Mouse (Mus musculus) thymus, postnatal 36 days (tissue): Measurements from ENCODE around the gene Grik4.

Experiments
- DNase-seq, 2 experiments: peaks; one replicate each; pipeline ENCODE4 v3.0.0; 2022; ENCODE audit warnings: mixed read lengths in 2 of 2

Grik4 gene

DNA sequence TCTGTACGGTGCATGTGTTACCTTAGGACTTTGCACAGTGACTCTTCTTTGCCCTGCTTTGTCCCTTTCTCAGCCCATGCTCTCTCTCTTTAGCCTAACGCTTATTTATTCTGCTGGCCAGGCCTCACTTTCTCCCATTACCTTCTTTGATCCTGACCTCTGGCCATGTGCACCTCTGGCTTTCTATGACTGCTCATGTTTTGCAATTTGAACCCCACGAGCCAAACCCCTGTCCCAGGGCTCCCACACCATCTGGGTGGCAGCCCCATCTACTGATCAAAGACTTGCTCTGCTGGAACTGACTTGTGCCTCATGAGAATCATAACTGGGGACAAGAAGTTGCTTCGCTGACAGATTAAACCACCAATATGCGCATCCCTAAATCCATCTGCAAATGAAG, 294.4 kb downstream of the Grik4 start:
- no peak for DNase-seq

DNA sequence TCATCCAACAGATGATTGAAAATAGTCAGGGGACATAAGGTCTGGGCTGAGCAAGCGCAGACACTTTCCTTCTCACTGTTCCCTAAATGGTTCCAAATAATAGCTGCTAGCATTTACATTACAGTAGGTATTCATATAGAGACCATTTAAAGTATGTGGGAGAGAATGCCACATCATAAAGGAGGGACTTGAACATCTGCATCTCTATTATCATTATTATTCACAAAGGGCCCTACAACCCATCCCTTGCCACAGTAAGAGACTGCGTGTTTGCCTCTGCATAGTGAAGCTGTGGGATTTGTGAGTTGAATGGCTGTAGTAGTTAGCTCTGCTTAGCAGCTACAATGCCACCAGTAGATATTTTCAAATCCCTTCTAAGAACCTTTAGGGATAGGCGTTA, 296.2 kb downstream of the Grik4 start:
- no peak for DNase-seq

DNA sequence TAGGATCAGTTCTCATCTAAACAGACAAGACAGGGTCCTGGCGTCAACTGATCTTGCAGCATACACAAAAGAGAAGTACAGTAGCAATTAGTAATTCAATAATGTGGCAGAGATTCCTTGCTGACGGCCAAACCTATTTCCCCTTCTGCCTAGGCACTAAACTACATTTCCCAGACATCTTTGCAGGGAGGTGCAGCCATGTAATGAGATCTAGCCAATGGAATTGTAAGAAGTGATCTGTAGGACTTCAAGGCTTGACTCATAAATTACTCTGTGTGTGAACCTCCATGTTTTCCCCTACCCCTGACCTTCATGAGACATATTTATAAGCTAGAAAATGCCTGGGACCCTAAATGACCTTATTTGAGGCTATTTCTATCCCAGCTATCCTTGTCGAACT, 296.7 kb downstream of the Grik4 start:
- DNase-seq: no peak

- DNase-seq: no peak
Measured at GRCm38 (mm10) chr9:42646821-42647220, 297.5 kb downstream of the Grik4 start.

DNA sequence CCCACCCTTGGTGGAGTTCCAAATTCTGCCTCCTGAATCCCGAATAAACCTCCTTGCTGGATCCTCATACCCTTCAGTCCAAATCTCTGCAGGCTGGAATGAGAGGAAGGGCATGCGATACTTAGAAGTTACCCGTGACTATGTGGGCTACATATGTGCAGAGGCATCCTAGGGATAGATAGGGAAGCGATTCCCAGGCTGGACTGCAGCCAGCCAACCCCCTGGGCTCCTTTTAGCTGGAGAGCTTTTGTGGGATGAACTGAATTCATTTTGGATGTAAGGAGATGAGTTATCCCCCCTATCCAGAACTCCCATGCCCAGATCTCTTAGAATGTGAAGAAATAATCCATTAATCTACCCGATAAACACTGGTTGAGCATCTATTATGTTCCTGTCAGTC, 299.1 kb downstream of the Grik4 start:
- no peak for DNase-seq

GRCm38 (mm10) chr9:42642821-42643220, 301.5 kb downstream of the Grik4 start:
- no peak for DNase-seq

DNA sequence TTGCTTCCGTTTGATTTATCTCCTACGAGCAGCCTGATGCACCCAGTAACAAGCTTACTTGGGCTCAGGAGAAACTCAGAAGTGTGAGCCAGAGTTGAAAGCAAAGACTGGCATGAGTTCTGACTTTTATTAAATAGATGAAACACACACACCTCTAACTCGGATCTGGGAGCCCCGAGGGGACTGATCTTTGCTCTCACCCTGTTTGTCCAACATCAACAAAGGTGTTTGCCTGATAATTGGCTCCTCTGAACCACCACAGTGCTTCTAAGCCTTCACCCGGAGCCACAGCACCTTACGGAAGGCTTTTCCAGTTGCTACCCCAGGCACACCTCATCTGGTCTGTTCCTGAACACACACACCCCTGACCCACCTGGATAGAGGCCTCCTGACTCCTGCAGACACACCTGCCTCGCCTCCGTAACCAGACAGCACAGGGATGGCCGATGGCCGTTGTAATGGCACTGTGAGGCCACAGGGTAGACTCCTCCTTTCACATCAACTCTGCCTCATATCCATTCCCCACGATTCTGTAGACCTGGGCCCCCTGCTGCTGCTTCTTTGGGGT, 302.7 kb downstream of the Grik4 start:
- DNase-seq: no peak

GRCm38 (mm10) chr9:42636446-42636845, 307.8 kb downstream of the Grik4 start:
- DNase-seq: no peak

GRCm38 (mm10) chr9:42631479-42631878, 312.8 kb downstream of the Grik4 start:
- DNase-seq: no peak

GRCm38 (mm10) chr9:42627634-42628033, 316.7 kb downstream of the Grik4 start:
- peak; percentile 5 to 10 for DNase-seq

GRCm38 (mm10) chr9:42627146-42627545, 317.1 kb downstream of the Grik4 start:
- DNase-seq: no peak

DNA sequence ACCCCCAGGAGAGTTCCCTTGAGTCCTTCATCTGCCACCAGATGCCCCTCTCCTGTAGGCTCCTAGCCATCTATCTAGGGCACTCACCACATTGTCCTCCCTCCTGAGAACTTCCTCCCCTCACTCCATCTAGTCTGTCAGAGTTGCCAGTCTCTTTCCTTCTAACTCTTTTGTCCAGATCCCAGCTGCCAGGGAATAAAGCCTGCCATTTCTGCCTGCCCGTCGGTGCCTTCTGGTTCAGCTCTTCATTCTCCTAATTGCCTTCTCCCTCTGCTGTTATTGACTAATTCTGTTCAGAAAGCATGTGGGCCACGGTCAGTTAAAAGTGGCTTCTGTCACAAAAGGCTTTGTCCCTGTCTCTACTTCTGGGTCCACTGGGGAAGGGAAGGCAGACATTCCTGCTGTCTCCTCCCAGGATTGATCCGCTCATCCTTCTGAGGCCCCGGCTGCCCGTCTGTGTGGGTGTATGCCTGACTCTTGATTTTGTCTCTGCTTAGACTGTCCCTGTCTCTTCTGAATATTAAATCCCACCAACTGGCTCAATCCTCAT, 318.0 kb downstream of the Grik4 start:
- DNase-seq: no peak

DNA sequence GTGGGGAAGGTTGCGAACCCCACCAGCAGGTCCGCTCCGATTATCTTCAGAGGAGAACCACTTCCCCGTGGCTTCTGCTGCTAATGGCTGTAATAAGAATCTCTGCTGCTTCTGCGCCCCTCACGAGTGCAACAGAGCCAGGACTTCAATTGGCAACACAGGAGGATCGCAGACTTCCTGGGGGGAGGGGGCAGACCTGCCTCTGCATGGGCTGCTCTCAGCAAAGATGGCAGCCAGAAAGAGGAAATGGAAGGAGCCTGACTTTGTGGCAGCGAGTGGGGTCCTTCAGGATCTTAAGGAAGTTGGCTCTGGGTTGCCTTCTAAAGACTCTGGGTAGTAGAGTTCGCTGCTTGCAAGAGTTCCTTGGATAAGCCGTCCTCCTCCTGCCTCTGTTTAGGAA, 329.9 kb downstream of the Grik4 start:
- peak; percentile 15 to 26 for DNase-seq

- no peak for DNase-seq
Measured at GRCm38 (mm10) chr9:42613827-42614226, 330.5 kb downstream of the Grik4 start.

- DNase-seq: no peak
Measured at GRCm38 (mm10) chr9:42612482-42612991, 331.8 kb downstream of the Grik4 start.

- no peak for DNase-seq
Measured at GRCm38 (mm10) chr9:42601445-42601844, 342.8 kb downstream of the Grik4 start.

- no peak for DNase-seq
Measured at GRCm38 (mm10) chr9:42597525-42597924, 346.8 kb downstream of the Grik4 start.

DNA sequence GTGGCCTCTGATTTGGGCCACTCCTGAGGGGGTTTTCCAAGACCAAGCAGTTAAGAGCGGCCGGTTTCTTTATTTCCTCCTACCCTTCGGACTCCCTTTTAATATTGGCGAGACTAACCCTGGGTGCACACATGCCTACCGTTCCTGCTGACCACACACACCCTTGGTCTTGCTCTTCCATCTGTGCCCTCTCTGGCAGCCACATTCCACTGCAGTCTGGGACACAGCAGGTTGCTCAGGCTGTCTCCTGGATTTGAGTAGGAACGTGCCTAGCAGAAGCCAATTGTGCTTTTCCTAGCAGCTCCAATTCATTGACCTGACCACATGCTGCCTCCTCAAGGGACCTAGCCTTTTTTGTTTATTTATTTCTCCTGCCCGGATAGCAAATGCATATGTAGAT, 365.8 kb downstream of the Grik4 start:
- DNase-seq: no peak

GRCm38 (mm10) chr9:42578106-42578505, 366.2 kb downstream of the Grik4 start:
- no peak for DNase-seq

- no peak for DNase-seq
Measured at GRCm38 (mm10) chr9:42573616-42574350, 370.5 kb downstream of the Grik4 start.

- peak; percentile 30 to 43 for DNase-seq
Measured at GRCm38 (mm10) chr9:42573180-42573579, 371.1 kb downstream of the Grik4 start.

DNA sequence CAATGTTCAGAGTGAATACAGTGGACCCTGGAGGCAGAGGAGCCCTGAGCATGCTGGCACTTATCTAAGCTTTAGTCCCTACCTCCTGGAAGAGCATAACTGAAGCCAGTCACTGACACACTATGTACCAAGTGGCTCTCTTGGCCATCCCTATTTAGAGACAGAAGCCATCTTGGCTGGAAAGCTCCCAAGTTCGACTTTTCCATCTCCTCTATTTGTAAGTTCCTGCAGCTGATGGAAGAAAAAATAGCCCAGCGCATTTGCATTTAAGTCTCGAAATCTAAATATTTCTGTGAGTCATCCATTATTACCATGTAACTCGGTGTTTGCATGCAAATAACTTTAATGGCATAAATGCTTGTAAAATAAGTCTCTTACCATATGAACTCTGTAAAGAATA, 378.4 kb downstream of the Grik4 start:
- no peak for DNase-seq

- no peak for DNase-seq
Measured at GRCm38 (mm10) chr9:42555186-42555585, 389.1 kb downstream of the Grik4 start.

- peak; percentile 67 to 76 for DNase-seq
Measured at GRCm38 (mm10) chr9:42550116-42550515, 394.2 kb downstream of the Grik4 start.
